Mouse (Mus musculus) kidney, embryonic 14.5 days (tissue): Measurements from ENCODE around the gene Fam243. TPM values are rescaled to one million over a fixed set of nuclear protein-coding genes. Genes with fewer than 3 reads are reported as not detected.

Experiments used
- ATAC-seq: fragments of 200-750 bp; cut with Nextera tagmentation; 2 replicates; pipeline ENCODE4 v1.8.0; 2017; ENCODE audit warnings: moderate number of reproducible peaks, mild to moderate bottlenecking, moderate TSS enrichment, moderate library complexity; ENCODE audit not compliant: low FRiP score, low TSS enrichment
- H3K27ac ChIP-seq: fragments of 300-500 bp; sonication (generic); 2 replicates; pipeline ENCODE4 v1.5.1; 2014; ENCODE audit warnings: low read depth, mild to moderate bottlenecking, low read length, moderate library complexity, mixed read lengths
- H3K27me3 ChIP-seq: fragments of 300-500 bp; sonication (generic); 2 replicates; pipeline ENCODE4 v1.6.1; 2014; ENCODE audit warnings: mild to moderate bottlenecking, low read length; ENCODE audit not compliant: control insufficient read depth, insufficient read depth
- H3K36me3 ChIP-seq: fragments of 300-500 bp; sonication (generic); 2 replicates; pipeline ENCODE4 v1.6.1; 2014; ENCODE audit warnings: low read length, mixed read lengths; ENCODE audit not compliant: control insufficient read depth, insufficient read depth
- H3K4me1 ChIP-seq: fragments of 300-500 bp; sonication (generic); 2 replicates; pipeline ENCODE4 v1.6.1; 2014; ENCODE audit warnings: low read length, mixed read lengths; ENCODE audit not compliant: control insufficient read depth, insufficient read depth
- H3K4me2 ChIP-seq: fragments of 300-500 bp; sonication (generic); replicated peaks from 2 replicates; pipeline ENCODE4 v1.6.1; 2014; ENCODE audit warnings: low read depth, mild to moderate bottlenecking, low read length
- H3K4me3 ChIP-seq: fragments of 300-500 bp; sonication (generic); 2 replicates; pipeline ENCODE4 v1.5.1; 2014; ENCODE audit warnings: mild to moderate bottlenecking, low read length
- H3K9ac ChIP-seq: fragments of 300-500 bp; sonication (generic); 2 replicates; pipeline ENCODE4 v1.6.1; 2014; ENCODE audit warnings: low read depth, mild to moderate bottlenecking, low read length, moderate library complexity
- H3K9me3 ChIP-seq: fragments of 300-500 bp; sonication (generic); 2 replicates; pipeline ENCODE4 v1.6.1; 2016; ENCODE audit warnings: low read length; ENCODE audit not compliant: control insufficient read depth
- WGBS: fragments of 180-500 bp; shearing (Covaris S2); extraction: QIAGEN DNeasy Blood & Tissue Kit; methylation state at CpG from one replicate; pipeline ENCODE4 v1.1.7; 2014; 5-methylcytosine and 5-hydroxymethylcytosine counted together
- polyA plus RNA-seq: library from polyadenylated mRNA; unstranded; fragments of >200 nt; fragmentation: Nextera tagmentation; extraction: Ambion mirVana; gene quantifications from 2 replicates; pipeline ENCODE4 v1.2.1, GENCODE M21; 2014

Fam243 gene
- polyA plus RNA-seq, 1 experiment from 2014 or later = 0.08 TPM

GRCm38 (mm10) chr16:92355366-92355765, 34.1 kb upstream of the Fam243 start:
- Histone ChIP-seq H3K9ac (no peak overlapping the region), H3K36me3 (no peaks in the 10 kb centered on the region), H3K9me3 (no peaks in the 10 kb centered on the region), H3K27me3 (no peaks in the 10 kb centered on the region), H3K4me1 (peaks cover 26% of the 10 kb centered on the region), H3K4me3 (no peak overlapping the region), H3K27ac (no peak overlapping the region), H3K4me2 (no peak overlapping the region)
- 69% methylated on average over 5 of the region's 5 CpGs for WGBS
- no peak for ATAC-seq

- no peaks in the 10 kb centered on the region for H3K27me3 ChIP-seq
- WGBS = 55% methylated on average over 2 of the region's 2 CpGs
- no peaks in the 10 kb centered on the region for H3K9me3 ChIP-seq
- H3K4me1 ChIP-seq = peaks cover 22% of the 10 kb centered on the region
- H3K36me3 ChIP-seq = no peaks in the 10 kb centered on the region
- no peak for ATAC-seq
- no peak overlapping the region for H3K4me3 ChIP-seq
- H3K9ac ChIP-seq = no peak overlapping the region
- H3K27ac ChIP-seq = no peak overlapping the region
- no peak overlapping the region for H3K4me2 ChIP-seq
These were observed 32.7 kb upstream of the Fam243 start for GRCm38 (mm10) chr16:92353897-92354296.

GRCm38 (mm10) chr16:92353295-92353694, 32.1 kb upstream of the Fam243 start:
- H3K4me3 ChIP-seq = no peak overlapping the region
- WGBS = 71% methylated on average over 12 of the region's 12 CpGs
- H3K27ac ChIP-seq = no peak overlapping the region
- H3K9ac ChIP-seq = no peak overlapping the region
- no peak overlapping the region for H3K4me2 ChIP-seq
- H3K36me3 ChIP-seq = no peaks in the 10 kb centered on the region
- H3K9me3 ChIP-seq = no peaks in the 10 kb centered on the region
- ATAC-seq = no peak
- H3K4me1 ChIP-seq = peaks cover 18% of the 10 kb centered on the region; the same call in 1 of the 2 replicates
- H3K27me3 ChIP-seq = no peaks in the 10 kb centered on the region

GRCm38 (mm10) chr16:92348941-92349340, 27.7 kb upstream of the Fam243 start:
- H3K36me3 ChIP-seq = no peaks in the 10 kb centered on the region
- no peak overlapping the region for H3K27ac ChIP-seq
- 72% methylated on average over 12 of the region's 12 CpGs for WGBS
- H3K4me2 ChIP-seq = no peak overlapping the region
- H3K9ac ChIP-seq = no peak overlapping the region
- no peaks in the 10 kb centered on the region for H3K9me3 ChIP-seq
- no peaks in the 10 kb centered on the region for H3K4me1 ChIP-seq
- ATAC-seq = peak; percentile 9; the same call in 1 of the 2 replicates
- H3K4me3 ChIP-seq = no peak overlapping the region
- H3K27me3 ChIP-seq = no peaks in the 10 kb centered on the region

GRCm38 (mm10) chr16:92346297-92346916, 25.2 kb upstream of the Fam243 start:
- Histone ChIP-seq H3K4me2 (no peak overlapping the region), H3K9me3 (no peaks in the 10 kb centered on the region), H3K27ac (no peak overlapping the region), H3K4me3 (no peak overlapping the region), H3K27me3 (no peaks in the 10 kb centered on the region), H3K36me3 (no peaks in the 10 kb centered on the region), H3K4me1 (no peaks in the 10 kb centered on the region), H3K9ac (no peak overlapping the region)
- WGBS = 74% methylated on average over 13 of the region's 13 CpGs
- ATAC-seq = peak; percentile 46; the same call in 1 of the 2 replicates

- Histone ChIP-seq H3K4me2 (no peak overlapping the region), H3K4me3 (no peak overlapping the region), H3K9ac (no peak overlapping the region), H3K27me3 (no peaks in the 10 kb centered on the region), H3K27ac (no peak overlapping the region), H3K4me1 (peaks cover 6% of the 10 kb centered on the region; the same call in 1 of the 2 replicates), H3K9me3 (no peaks in the 10 kb centered on the region), H3K36me3 (no peaks in the 10 kb centered on the region)
- ATAC-seq = no peak
- WGBS = 64% methylated on average over 11 of the region's 11 CpGs
These were observed 23.9 kb upstream of the Fam243 start for GRCm38 (mm10) chr16:92345177-92345576.

GRCm38 (mm10) chr16:92340612-92341511, 19.6 kb upstream of the Fam243 start:
- Histone ChIP-seq H3K4me2 (peak overlapping the region; percentile 46), H3K9me3 (no peaks in the 10 kb centered on the region), H3K27ac (no peak overlapping the region), H3K36me3 (no peaks in the 10 kb centered on the region), H3K9ac (no peak overlapping the region), H3K27me3 (no peaks in the 10 kb centered on the region), H3K4me3 (peak overlapping the region; percentile 16; the same call in 1 of the 2 replicates), H3K4me1 (peaks cover 12% of the 10 kb centered on the region; the same call in 1 of the 2 replicates)
- ATAC-seq = peak; percentile 84
- WGBS = 26% methylated on average over 27 of the region's 27 CpGs

- WGBS = 7% methylated on average over 9 of the region's 9 CpGs
- Histone ChIP-seq H3K4me2 (peak overlapping the region; percentile 1; the same call in 1 of the 2 replicates), H3K4me3 (no peak overlapping the region), H3K9me3 (no peaks in the 10 kb centered on the region), H3K27ac (no peak overlapping the region), H3K36me3 (no peaks in the 10 kb centered on the region), H3K4me1 (peaks cover 18% of the 10 kb centered on the region; the same call in 1 of the 2 replicates), H3K9ac (no peak overlapping the region), H3K27me3 (no peaks in the 10 kb centered on the region)
- peak; percentile 37; the same call in 1 of the 2 replicates for ATAC-seq
These were observed 15.0 kb upstream of the Fam243 start for GRCm38 (mm10) chr16:92336280-92336679.

- no peak for ATAC-seq
- 59% methylated on average over 9 of the region's 9 CpGs for WGBS
- Histone ChIP-seq H3K4me1 (0 out of 2 replicates have a peak, but pooled peaks cover 6% of the 10 kb centered on the region), H3K36me3 (no peaks in the 10 kb centered on the region), H3K4me3 (no peak overlapping the region), H3K4me2 (no peak overlapping the region; the same call in 1 of the 2 replicates), H3K27ac (no peak overlapping the region), H3K9ac (no peak overlapping the region), H3K9me3 (no peaks in the 10 kb centered on the region), H3K27me3 (no peaks in the 10 kb centered on the region)
These were observed 13.4 kb upstream of the Fam243 start for GRCm38 (mm10) chr16:92334600-92334999.
